Mouse (Mus musculus) olfactory bulb, adult 2 months (tissue): Measurements from ENCODE around the gene Fbxl14.

ENCODE experiments used
- CTCF ChIP-seq: fragments of 200-500 bp; IDR thresholded peaks from 2 replicates; pipeline ENCODE4 v1.5.1; 2012; ENCODE audit warnings: low read depth, mild to moderate bottlenecking, low read length, moderate library complexity; ENCODE audit not compliant: insufficient read depth
- POLR2A ChIP-seq: fragments of 200-500 bp; IDR thresholded peaks from 2 replicates; pipeline ENCODE4 v1.6.1; 2012; ENCODE audit warnings: mild to moderate bottlenecking, low read depth, low read length, moderate library complexity; ENCODE audit not compliant: insufficient read depth

DNA sequence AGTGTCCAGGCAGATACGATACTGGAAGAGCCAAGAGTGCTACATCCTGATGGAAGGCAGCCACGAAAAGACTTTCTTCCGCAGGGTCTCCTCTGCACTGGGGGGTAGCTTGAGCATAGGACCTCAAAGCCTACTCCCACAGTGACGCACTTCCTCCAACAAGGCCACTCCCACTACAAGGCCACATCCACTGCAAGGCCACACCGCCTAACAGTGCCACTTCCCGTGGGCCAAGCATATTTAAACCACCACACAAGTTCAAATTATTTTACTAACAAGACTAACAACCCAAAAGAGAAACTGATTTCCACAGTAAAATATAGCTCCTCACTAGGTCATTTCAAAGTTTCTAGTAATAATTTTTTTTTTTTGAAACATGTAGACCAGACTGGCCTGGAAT lies 28.8 kb downstream of the Fbxl14 start:
- no peak for TF ChIP-seq POLR2A
- TF ChIP-seq CTCF = no peak
